Mouse (Mus musculus): ENCODE results near the gene Gsdma3.
"Not testable (repeated sequence)": the region's sequence is repeated elsewhere in the genome, so short reads cannot be mapped to it uniquely, and the experiment has no call there.

The Gsdma3 gene

DNA sequence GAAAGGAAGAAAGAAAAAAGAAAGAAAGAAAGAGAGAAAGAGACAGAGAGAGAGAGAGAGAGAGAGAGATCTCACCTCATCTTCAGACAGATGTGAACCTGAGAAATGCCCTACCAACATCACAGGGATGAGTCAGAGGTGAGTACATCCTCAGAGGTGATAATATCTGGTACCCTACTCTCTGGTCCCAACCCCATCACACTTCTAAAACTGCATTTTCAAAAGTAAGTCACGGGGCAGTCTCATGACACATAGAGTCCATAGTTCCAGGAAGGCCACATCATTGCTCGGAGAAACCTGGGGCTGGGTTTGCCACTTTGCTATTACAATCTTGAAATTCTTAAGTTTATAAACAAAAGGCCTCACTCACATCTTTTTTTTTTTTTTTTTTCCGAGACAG lies 30.2 kb upstream of the Gsdma3 start:
- DNase-seq (ENCODE audit: low read depth, low spot score), result no peak

DNA sequence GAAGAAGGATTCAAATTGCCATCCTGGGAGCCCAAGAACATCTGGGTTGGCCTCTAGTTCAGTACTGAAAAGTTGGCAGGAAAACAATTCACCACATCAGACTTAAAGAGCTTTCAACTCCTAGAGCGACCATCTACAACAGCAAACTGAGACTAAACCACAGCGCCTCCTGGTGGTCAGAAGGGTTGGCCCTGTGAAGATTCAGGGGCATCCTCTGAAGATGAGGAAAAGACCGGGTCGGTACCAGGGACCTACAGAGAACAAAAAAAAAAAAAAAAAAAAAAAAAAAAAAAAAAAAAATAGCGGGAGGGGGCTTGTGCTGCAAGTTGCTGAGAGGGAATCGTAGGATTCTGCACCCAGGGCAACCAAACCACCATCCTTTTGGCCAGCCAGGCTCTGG lies 28.8 kb upstream of the Gsdma3 start:
- peak; percentile 77 for DNase-seq (ENCODE audit: low read depth, low spot score)

GRCm38 (mm10) chr11:98597991-98598390 lies 28.2 kb upstream of the Gsdma3 start, which contains the start of gene Lrrc3c:
TSS of gene Lrrc3c (plus strand) at chr11:98598291.
- no peak for DNase-seq (ENCODE audit: low read depth, low spot score)

DNA sequence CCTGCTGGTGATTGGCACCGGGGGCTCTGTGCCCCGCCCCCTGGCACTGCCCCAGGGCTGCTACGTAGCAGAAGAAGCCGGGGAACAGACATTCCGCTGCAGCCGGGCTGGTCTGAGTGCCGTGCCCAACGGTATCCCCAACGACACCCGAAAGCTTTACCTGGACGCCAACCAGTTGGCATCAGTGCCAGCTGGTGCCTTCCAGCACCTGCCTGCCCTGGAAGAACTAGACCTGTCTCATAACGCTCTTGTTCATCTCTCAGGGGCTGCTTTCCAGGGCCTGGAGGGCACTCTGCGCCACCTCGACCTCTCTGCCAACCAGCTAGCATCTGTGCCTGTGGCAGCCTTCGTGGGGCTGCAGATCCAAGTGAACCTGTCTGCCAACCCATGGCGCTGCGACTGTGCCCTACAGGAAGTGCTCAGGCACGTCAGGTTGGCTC lies 27.3 kb upstream of the Gsdma3 start:
- DNase-seq (ENCODE audit: low read depth, low spot score), result no peak

- DNase-seq (ENCODE audit: low read depth, low spot score), result no peak
Measured at GRCm38 (mm10) chr11:98599291-98599690, 26.9 kb upstream of the Gsdma3 start.

- DNase-seq (ENCODE audit: low read depth, low spot score), result peak; percentile 77
Measured at GRCm38 (mm10) chr11:98602090-98602690, 24.0 kb upstream of the Gsdma3 start.

- DNase-seq (ENCODE audit: low read depth, low spot score), result peak; percentile 53
Measured at GRCm38 (mm10) chr11:98603953-98604352, 22.2 kb upstream of the Gsdma3 start.

GRCm38 (mm10) chr11:98604911-98605310 lies 21.2 kb upstream of the Gsdma3 start:
- DNase-seq (ENCODE audit: low read depth, low spot score), result not testable (repeated sequence)

DNA sequence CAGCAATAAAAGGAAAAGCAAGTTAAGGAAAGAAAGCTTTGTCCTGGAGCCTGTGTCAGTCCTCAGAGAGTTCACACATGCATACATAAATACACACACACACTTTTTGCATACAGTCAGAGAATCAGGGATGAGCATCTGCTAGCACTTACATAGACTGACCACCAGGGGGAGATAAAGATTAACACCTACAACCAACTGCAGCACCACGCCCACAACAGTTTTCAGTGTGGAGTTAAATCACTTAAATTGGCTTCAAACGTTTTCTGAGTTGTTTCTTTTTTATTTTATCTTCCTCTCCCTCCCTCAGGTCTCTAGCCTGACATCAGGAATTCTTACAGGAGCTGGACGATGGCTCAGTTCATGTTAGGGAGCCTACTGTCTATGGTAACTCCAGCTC lies 19.4 kb upstream of the Gsdma3 start:
- peak; percentile 65 for DNase-seq (ENCODE audit: low read depth, low spot score)

DNA sequence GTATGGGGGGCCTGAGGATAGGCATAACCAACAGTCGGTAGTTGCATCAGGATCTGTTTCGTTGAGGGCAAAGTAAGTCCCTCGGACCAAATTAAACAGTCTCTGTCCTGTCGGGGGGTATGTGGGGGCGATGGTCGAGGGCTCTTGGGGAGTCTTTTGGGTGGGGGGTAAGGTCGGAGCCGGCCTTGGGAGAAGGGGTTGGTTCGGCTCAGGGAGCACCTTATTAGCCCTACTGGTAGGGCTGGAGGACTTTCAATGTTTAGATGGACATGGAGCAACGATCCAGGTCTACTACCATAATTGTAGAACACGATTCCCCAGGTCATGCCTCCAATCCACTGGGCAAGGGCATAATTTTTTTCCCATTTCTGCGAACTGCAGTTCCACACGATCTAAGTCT lies 5.4 kb upstream of the Gsdma3 start:
- DNase-seq (ENCODE audit: low read depth, low spot score), result no peak

- not testable (repeated sequence) for DNase-seq (ENCODE audit: low read depth, low spot score)
Measured at GRCm38 (mm10) chr11:98623981-98624380, 2.2 kb upstream of the Gsdma3 start.

- DNase-seq (ENCODE audit: low read depth, low spot score), result not testable (repeated sequence)
Measured at GRCm38 (mm10) chr11:98624381-98624780, 1.8 kb upstream of the Gsdma3 start.

DNA sequence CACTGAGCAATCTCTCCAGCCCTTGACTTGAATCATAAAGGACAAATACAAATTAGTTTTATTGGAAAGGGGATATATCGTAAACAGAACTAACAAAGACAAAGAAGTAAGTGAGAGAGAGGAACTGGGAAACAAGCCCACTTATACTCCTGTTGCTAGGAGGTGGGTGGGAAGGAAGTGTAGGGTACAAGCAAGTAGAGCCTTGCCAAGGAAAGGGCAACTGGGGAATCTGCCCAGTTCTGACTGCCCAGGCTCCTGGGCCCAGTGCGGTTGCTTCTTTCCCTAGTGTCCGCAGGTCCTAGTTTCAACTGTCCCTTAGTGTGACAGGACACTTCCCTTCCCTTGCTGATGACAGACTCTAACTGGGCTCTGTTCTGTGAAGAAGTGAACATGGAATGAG lies 2.5 kb downstream of the Gsdma3 start:
- no peak for DNase-seq (ENCODE audit: low read depth, low spot score)

DNA sequence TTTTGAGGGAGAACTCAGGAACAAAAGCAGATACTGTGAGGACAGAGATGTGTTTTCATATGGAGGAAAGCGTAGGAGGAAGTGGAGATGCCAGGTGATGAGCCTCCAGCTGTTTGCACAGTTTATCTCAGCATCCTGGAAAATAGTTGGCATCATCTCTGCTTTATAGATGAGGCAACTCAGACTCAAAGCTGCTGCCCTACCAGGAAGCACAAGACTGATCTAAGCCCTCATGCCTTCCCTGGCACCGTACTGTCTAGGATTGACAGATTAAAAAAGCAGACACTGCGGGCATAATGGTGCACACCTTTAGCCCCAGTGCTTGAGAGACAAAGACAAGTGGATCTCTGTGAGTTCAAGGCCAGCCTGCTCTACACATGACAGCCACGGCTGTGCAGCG lies 4.5 kb downstream of the Gsdma3 start:
- no peak for DNase-seq (ENCODE audit: low read depth, low spot score)

DNA sequence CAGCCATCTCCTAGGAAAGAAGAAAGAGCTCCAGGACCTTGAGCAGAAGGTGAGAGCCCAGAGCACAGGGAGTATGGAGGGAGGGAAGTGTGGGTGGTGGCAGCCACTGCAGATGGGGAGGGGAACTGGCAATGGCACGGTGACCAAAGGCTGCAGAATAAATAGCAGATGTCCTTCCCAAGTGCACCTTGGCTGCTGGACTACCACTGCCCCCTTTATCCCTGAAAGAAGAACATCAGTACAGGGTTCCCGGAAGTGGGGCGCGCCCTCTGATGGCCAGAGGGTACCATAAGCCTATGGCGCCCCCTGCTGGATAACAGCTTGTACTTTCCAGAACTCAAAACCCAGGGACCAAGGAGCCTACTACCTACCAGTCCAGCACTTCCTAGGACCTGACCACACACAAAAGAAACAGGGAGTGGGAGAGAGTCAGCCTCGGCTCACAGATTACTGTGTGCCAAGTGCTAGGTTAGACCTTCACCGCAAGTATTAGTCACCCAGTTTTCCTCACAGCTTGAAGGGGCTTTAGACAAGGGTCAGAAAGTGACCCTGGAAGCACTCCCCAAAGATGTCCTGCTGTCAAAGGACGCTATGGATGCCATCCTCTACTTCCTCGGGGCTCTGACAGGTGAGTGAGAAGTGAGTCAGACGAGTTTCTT lies 9.3 kb downstream of the Gsdma3 start:
- DNase-seq (ENCODE audit: low read depth, low spot score), result peak; percentile 69

DNA sequence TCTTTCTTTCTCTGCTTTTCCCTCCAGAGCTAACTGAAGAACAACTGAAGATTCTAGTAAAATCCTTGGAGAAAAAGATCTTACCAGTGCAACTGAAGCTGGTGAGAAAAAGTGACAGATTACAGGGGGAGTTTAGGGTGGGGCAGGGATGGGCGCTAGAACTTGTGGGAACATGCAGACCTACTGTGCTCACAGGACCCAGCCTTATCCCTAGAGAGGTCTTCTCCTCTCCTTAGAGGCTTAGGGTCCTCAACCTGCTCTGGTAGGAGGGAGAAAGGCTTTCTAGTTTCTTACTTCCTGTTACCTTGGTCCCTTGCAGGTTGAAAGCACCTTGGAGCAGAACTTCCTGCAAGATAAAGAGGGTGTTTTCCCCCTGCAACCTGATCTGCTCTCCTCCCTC lies 11.3 kb downstream of the Gsdma3 start:
- no peak for DNase-seq (ENCODE audit: low read depth, low spot score)

DNA sequence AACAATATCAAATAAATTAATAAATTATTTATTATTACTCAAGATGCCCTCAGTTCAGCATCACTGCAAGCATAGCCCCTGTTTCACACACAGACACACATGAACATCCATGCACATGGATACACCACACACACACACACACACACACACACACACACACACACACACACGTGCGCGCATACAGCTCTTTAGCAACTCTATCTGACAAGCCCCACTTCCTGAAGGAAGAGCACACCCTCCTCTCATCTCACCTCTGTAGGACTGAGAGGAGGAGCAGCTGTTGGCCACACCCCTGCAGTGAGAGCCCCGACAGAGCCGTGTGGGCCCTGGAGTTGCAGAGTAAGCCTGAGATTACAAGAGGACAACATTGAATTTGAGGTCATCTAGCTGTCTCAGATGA lies 13.9 kb downstream of the Gsdma3 start:
- no peak for DNase-seq (ENCODE audit: low read depth, low spot score)

- no peak for DNase-seq (ENCODE audit: low read depth, low spot score)
Measured at GRCm38 (mm10) chr11:98644757-98645156, 18.6 kb downstream of the Gsdma3 start.

- no peak for DNase-seq (ENCODE audit: low read depth, low spot score)
Measured at GRCm38 (mm10) chr11:98645946-98646345, 19.8 kb downstream of the Gsdma3 start.

GRCm38 (mm10) chr11:98646459-98646858 lies 20.3 kb downstream of the Gsdma3 start, which contains the start of gene Gsdma2:
TSS of gene Gsdma2 (plus strand) at chr11:98646759.
- no peak for DNase-seq (ENCODE audit: low read depth, low spot score)

- DNase-seq (ENCODE audit: low read depth, low spot score), result peak; percentile 80
Measured at GRCm38 (mm10) chr11:98655076-98655475, 28.9 kb downstream of the Gsdma3 start.

GRCm38 (mm10) chr11:98660517-98660916 lies 34.4 kb downstream of the Gsdma3 start:
- peak; percentile 79 for DNase-seq (ENCODE audit: low read depth, low spot score)

DNA sequence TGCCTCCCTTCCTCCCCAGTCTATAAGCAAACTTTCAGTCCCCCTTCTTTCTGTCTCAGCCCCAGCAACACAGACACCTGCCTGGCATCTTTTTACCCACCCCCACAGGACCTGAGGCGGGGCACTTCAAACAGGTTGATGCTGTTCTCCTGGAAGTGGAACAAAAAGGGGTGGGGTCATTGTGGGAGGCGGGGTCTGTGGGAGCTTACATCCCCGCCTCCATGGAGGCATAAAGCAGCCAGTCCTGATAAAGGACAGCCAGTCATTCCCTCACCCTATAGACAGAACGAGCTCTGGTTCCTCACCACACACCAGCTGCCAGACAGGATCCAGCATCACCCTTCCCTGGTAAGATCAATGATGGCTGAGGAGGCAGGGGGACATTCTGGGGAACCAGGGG lies 37.9 kb downstream of the Gsdma3 start, which contains the start of gene Gsdma:
TSS of gene Gsdma (plus strand) at position 261 of the 400 bp plus-strand sequence.
- no peak for DNase-seq (ENCODE audit: low read depth, low spot score)

All from A20 (cell line).